Mouse (Mus musculus) layer of hippocampus, adult 9-10 months (tissue): ENCODE results near the gene Sncb.

Experiments
- DNase-seq: peaks from one replicate; pipeline ENCODE4 v3.0.0; 2022; ENCODE audit warnings: low spot score

The Sncb gene

GRCm38 (mm10) chr13:54749061-54749863 lies 17.1 kb downstream of the Sncb start:
- no peak for DNase-seq

- DNase-seq = no peak
These were observed 17.7 kb downstream of the Sncb start for GRCm38 (mm10) chr13:54748721-54749060.

DNA sequence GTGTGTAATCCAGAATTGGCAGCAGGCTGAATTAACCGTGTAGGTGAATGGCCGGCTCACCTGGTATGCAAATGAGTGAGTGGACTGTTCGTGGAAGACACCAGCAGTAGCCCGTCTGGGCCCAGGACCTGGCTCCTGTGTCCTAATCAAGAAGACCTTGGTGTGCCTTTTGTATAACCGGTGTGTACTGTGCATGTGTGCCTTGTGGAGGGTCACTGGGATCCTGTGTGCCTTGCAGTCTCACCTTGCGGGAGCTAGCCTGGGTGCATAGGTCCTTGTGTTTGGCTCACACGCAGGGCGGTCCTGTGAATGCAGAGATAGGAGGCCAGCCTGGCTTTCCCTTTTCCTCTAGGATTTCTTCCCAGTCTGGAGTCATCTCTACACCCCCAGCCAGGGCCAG lies 18.2 kb downstream of the Sncb start:
- DNase-seq = no peak

DNA sequence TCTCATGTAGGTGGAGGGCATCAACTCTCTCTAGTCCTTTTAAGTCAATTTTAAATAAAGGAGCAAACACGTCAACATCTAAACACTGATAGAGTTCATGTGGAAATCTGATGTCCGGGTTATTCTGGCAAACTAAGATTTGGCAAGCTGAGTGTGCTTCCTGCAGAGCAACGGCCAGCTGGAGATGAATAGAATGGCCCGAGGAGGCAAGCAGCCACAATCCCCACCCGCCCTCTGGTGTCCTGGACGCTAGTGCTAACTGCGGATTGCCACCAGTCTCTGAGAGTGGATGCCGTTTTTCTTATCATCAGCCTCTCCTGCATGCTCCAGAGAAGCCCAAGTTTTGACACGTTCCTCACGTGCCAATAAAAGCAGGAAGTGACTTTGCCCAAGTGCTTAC lies 19.5 kb downstream of the Sncb start:
- no peak for DNase-seq

- DNase-seq = no peak
These were observed 20.3 kb downstream of the Sncb start for GRCm38 (mm10) chr13:54746110-54746509.

DNA sequence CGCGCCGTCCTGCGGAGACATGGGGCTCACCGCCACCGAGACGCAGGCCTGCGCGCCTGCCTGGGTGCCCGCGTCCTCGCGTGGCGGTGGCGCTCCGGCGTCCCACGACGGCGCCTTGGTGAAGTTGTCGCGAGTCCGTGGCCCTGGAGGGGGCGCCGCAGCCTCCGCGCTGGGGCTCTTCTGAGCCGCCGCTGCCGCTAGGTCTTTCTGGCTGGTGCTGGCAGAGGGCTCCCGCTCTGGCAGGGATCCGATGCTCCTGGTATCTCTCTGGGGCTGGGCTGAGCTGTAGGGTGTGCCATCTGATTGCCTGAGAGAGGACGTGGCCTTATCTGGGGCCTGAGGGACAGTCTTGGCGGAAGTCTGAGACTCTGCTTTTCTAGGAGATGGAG lies 28.2 kb downstream of the Sncb start:
- DNase-seq = no peak

DNA sequence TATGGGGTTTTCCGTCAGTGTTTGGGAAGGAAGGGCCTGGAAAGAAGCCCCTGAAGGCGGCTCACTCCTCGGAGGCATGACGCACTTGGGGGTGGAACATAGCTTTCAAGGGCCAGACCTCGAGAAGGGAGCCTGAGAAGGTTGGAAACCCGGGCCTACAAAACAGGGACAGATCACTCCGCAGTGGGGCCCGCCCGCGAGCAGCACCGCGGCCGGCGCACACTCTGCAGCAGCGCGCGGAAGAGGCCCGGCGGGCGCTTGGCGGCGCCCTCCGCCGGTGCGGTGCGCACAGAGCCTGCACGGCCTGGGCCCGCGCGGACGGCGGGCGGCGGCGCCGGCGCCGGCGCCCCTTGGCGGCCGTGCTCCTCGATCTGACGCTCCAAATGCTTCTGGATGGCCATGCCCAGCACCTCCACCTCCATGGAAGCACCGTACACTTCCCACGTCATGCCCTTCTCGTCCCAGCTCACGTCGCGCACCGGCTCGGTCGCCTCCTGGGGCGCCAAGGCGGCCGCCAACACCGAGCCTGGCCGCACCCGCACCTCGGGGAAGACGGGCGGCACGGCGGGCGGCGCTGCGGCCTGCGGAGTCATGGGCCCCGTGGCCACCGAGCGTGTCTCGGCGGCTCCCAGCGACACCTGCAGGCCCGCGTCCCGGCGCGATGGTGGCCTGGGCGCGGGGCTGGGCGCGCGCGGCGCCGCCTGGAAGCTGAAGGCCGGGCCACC lies 28.7 kb downstream of the Sncb start:
- no peak for DNase-seq

GRCm38 (mm10) chr13:54736931-54737330 lies 29.5 kb downstream of the Sncb start:
- no peak for DNase-seq

DNA sequence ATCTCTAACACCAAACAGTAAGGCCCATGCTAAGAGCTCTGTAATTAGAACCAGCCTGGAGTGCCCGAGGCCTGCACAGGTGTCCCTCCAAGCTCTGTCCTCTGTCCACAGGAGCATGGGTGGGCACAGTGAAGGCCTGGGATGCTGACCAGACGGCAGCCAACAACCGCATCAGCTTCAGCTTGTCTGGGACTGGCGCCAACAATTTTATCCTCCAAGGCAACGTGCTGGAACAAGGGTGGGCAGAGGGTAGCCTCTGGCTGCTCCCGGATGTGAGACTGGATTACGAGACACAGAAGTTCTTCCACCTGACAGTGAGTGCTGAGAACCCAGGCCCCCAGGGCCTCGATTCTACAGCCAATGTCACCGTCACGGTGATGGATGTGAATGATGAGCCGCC lies 40.3 kb downstream of the Sncb start:
- no peak for DNase-seq

DNA sequence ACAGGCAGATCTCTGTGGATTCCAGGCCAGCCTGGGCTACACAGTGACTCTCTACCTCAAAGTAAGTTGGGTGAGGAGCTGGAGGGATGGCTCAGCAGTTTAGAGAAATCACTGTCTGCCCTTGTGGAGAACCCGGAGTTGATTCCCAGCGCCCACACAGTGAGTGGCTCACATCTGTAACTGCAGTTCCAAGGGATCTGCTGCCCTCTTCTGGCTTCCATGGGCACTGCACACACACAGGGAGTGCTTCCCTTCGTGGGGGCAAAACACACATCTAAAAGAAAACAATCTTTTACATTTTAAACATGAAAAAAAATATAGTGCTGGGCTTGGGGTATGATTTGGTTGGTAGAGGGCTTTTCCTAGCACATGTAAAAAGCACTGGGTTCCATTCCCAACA lies 43.3 kb downstream of the Sncb start:
- DNase-seq = no peak

DNA sequence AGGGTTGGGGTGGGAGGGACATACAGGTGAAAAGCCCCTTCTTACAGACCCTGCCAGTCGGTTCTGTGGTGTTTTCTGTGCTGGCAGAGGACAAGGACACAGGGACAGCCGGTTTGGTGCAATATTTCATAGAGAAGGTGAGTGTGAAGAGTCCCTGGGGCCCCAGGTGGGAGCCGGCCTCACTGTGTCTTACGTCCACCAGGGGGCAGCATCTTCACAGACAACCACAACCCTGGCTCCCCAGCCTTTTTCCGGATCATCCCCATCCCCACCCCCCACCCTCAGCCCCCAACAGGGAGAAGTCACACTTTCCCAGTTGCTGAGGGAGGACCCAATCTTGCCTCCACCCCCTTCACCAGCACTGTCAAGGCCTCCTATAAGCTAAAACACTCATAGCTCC lies 49.5 kb downstream of the Sncb start:
- no peak for DNase-seq

DNA sequence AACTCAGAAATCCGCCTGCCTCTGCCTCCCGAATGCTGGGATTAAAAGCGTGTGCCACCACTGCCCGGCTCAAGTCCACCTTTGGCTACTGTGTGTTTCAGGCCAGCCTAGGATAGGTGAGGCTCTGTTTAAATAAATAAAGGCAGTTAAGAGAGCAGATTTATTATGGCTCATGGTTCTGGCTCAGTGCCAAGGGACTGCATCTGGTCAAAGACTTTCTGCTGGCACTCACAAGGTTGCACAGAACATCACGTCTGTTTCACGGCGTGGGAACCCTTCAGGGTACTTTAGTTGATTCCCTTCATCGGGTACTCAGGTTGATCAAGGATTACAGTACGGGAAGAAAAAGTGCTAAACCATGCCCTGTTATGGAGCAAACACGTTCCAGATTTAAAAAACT lies 51.4 kb downstream of the Sncb start:
- no peak for DNase-seq

GRCm38 (mm10) chr13:54714393-54714792 lies 52.0 kb downstream of the Sncb start:
- no peak for DNase-seq

GRCm38 (mm10) chr13:54710866-54711265 lies 55.5 kb downstream of the Sncb start:
- DNase-seq = no peak
